Mouse (Mus musculus) liver, postnatal 0 days (tissue): ENCODE measurements around the gene Rtf2. TPM values are rescaled to one million over a fixed set of nuclear protein-coding genes. Genes with fewer than 3 reads are reported as not detected.

Experiments
- ATAC-seq: fragments of 200-750 bp; cut with Nextera tagmentation; 2 replicates; pipeline ENCODE4 v1.8.0; 2017; ENCODE audit warnings: mild to moderate bottlenecking, moderate library complexity
- DNase-seq: peaks from one replicate; pipeline ENCODE4 v3.0.0-alpha.2; 2016
- H3K27ac ChIP-seq: fragments of 300-500 bp; sonication (generic); 2 replicates; pipeline ENCODE4 v1.5.1; 2014; ENCODE audit warnings: antibody characterized with exemption, moderate library complexity, mild to moderate bottlenecking, low read depth
- H3K27me3 ChIP-seq: fragments of 300-500 bp; sonication (generic); 2 replicates; pipeline ENCODE4 v1.6.1; 2014; ENCODE audit warnings: low read length, control low read depth, mixed read lengths; ENCODE audit not compliant: insufficient read depth
- H3K36me3 ChIP-seq: fragments of 300-500 bp; sonication (generic); replicated peaks from 2 replicates; pipeline ENCODE4 v1.6.1; 2014; ENCODE audit warnings: mild to moderate bottlenecking, control low read depth, low read length, moderate library complexity, mixed read lengths; ENCODE audit not compliant: insufficient read depth
- H3K4me1 ChIP-seq: fragments of 300-500 bp; sonication (generic); 2 replicates; pipeline ENCODE4 v1.6.1; 2014; ENCODE audit warnings: antibody characterized with exemption, mild to moderate bottlenecking, control low read depth; ENCODE audit not compliant: insufficient read depth
- H3K4me2 ChIP-seq: fragments of 300-500 bp; sonication (generic); 2 replicates; pipeline ENCODE4 v1.6.1; 2014; ENCODE audit warnings: low read depth, mild to moderate bottlenecking, low read length, moderate library complexity, mixed read lengths
- H3K4me3 ChIP-seq: fragments of 300-500 bp; sonication (generic); 2 replicates; pipeline ENCODE4 v1.5.1; 2014; ENCODE audit warnings: low read depth, low read length
- H3K9ac ChIP-seq: fragments of 300-500 bp; sonication (generic); replicated peaks from 2 replicates; pipeline ENCODE4 v1.6.1; 2014; ENCODE audit warnings: mild to moderate bottlenecking, moderate library complexity
- H3K9me3 ChIP-seq: fragments of 300-500 bp; sonication (generic); 2 replicates; pipeline ENCODE4 v1.6.1; 2016; ENCODE audit warnings: mild to moderate bottlenecking, control low read depth, low read length, mixed read lengths
- CTCF ChIP-seq: sonication (generic); IDR thresholded peaks from 2 replicates; pipeline ENCODE4 v1.5.1; 2016; ENCODE audit warnings: antibody characterized with exemption, low read depth
- EP300 ChIP-seq: IDR thresholded peaks from 2 replicates; pipeline ENCODE4 v1.6.1; 2016; ENCODE audit warnings: antibody characterized with exemption, low read depth, mild to moderate bottlenecking
- WGBS: fragments of 180-500 bp; shearing (Covaris S2); extraction: QIAGEN DNeasy Blood & Tissue Kit; methylation state at CpG from one replicate; pipeline ENCODE4 v1.1.7; 2014; ENCODE audit not compliant: insufficient replicate concordance; 5-methylcytosine and 5-hydroxymethylcytosine counted together
- polyA plus RNA-seq: library from polyadenylated mRNA; unstranded; fragments of >200 nt; fragmentation: Nextera tagmentation; extraction: Ambion mirVana; gene quantifications from 2 replicates; pipeline ENCODE4 v1.2.1, GENCODE M21; 2015

Rtf2 gene
- polyA plus RNA-seq, 1 experiment from 2014 or later = 68.5 TPM

GRCm38 (mm10) chr2:172441176-172441575 is 820 bp downstream of the Rtf2 start:
- peak overlapping the region; percentile 91 for H3K27ac ChIP-seq
- ATAC-seq (peak; percentile 61), DNase-seq (peak; percentile 56)
- H3K4me3 ChIP-seq = peak overlapping the region; percentile 79
- no peaks in the 10 kb centered on the region for H3K27me3 ChIP-seq
- 25% methylated on average over 6 of the region's 6 CpGs for WGBS
- TF ChIP-seq CTCF = no peak
- TF ChIP-seq EP300 = no peak
- peak overlapping the region; percentile 90 for H3K4me2 ChIP-seq
- peaks cover 18% of the 10 kb centered on the region for H3K36me3 ChIP-seq
- H3K9ac ChIP-seq = peak overlapping the region; percentile 89
- H3K4me1 ChIP-seq = peaks cover 26% of the 10 kb centered on the region
- no peaks in the 10 kb centered on the region for H3K9me3 ChIP-seq

GRCm38 (mm10) chr2:172445617-172446016 is 5.3 kb downstream of the Rtf2 start:
- H3K27me3 ChIP-seq = no peaks in the 10 kb centered on the region
- no peak for DNase-seq
- peaks cover 62% of the 10 kb centered on the region for H3K36me3 ChIP-seq
- WGBS = 87% methylated on average over 4 of the region's 4 CpGs
- H3K4me1 ChIP-seq = peaks cover 18% of the 10 kb centered on the region
- H3K9me3 ChIP-seq = no peaks in the 10 kb centered on the region
- no peak for TF ChIP-seq EP300
- H3K4me3 ChIP-seq = no peak overlapping the region
- no peak overlapping the region for H3K9ac ChIP-seq
- no peak overlapping the region for H3K4me2 ChIP-seq
- H3K27ac ChIP-seq = no peak overlapping the region
- no peak for ATAC-seq

GRCm38 (mm10) chr2:172447317-172447716 is 7.0 kb downstream of the Rtf2 start:
- WGBS = 80% methylated on average over 6 of the region's 6 CpGs
- Histone ChIP-seq H3K9ac (no peak overlapping the region), H3K27me3 (no peaks in the 10 kb centered on the region), H3K9me3 (no peaks in the 10 kb centered on the region), H3K27ac (peak overlapping the region; percentile 65; the same call in 1 of the 2 replicates), H3K4me1 (peaks cover 5% of the 10 kb centered on the region; the same call in 1 of the 2 replicates), H3K4me2 (no peak overlapping the region), H3K4me3 (no peak overlapping the region), H3K36me3 (peaks cover 69% of the 10 kb centered on the region)
- TF ChIP-seq CTCF = peak; percentile 71
- no peak for TF ChIP-seq EP300
- ATAC-seq (no peak), DNase-seq (peak; percentile 47)

- Histone ChIP-seq H3K27me3 (no peaks in the 10 kb centered on the region), H3K9me3 (no peaks in the 10 kb centered on the region), H3K36me3 (peaks cover 69% of the 10 kb centered on the region), H3K4me3 (no peak overlapping the region), H3K9ac (no peak overlapping the region), H3K4me1 (peaks cover 7% of the 10 kb centered on the region; the same call in 1 of the 2 replicates), H3K4me2 (no peak overlapping the region), H3K27ac (peak overlapping the region; percentile 72)
- 44% methylated on average over 4 of the region's 4 CpGs for WGBS
- ATAC-seq (peak; percentile 79), DNase-seq (peak; percentile 72)
- TF ChIP-seq CTCF = no peak
- TF ChIP-seq EP300 = peak; percentile 71; the same call in 1 of the 2 replicates
Measured at GRCm38 (mm10) chr2:172448329-172448728, 8.0 kb downstream of the Rtf2 start.

- Histone ChIP-seq H3K27ac (no peak overlapping the region), H3K4me2 (no peak overlapping the region), H3K36me3 (peaks cover 64% of the 10 kb centered on the region), H3K27me3 (no peaks in the 10 kb centered on the region), H3K9me3 (no peaks in the 10 kb centered on the region), H3K4me1 (peaks cover 7% of the 10 kb centered on the region; the same call in 1 of the 2 replicates), H3K9ac (no peak overlapping the region), H3K4me3 (no peak overlapping the region)
- WGBS = 74% methylated on average over 6 of the region's 6 CpGs
- TF ChIP-seq EP300 (no peak), CTCF (no peak)
- ATAC-seq (no peak), DNase-seq (no peak)
Measured at GRCm38 (mm10) chr2:172450640-172451039, 10.3 kb downstream of the Rtf2 start.

- H3K27me3 ChIP-seq = no peaks in the 10 kb centered on the region
- DNase-seq = peak; percentile 55
- H3K4me3 ChIP-seq = no peak overlapping the region
- TF ChIP-seq CTCF (no peak), EP300 (peak; percentile 37; the same call in 1 of the 2 replicates)
- no peaks in the 10 kb centered on the region for H3K9me3 ChIP-seq
- peak overlapping the region; percentile 82 for H3K27ac ChIP-seq
- H3K9ac ChIP-seq = no peak overlapping the region
- peaks cover 7% of the 10 kb centered on the region; the same call in 1 of the 2 replicates for H3K4me1 ChIP-seq
- peak overlapping the region; percentile 35; the same call in 1 of the 2 replicates for H3K4me2 ChIP-seq
- peak; percentile 82 for ATAC-seq
- 67% methylated on average over 4 of the region's 4 CpGs for WGBS
- H3K36me3 ChIP-seq = peaks cover 57% of the 10 kb centered on the region
Measured at GRCm38 (mm10) chr2:172452031-172452430, 11.7 kb downstream of the Rtf2 start.

GRCm38 (mm10) chr2:172452458-172452857 is 12.1 kb downstream of the Rtf2 start:
- Histone ChIP-seq H3K9me3 (no peaks in the 10 kb centered on the region), H3K27ac (peak overlapping the region; percentile 82), H3K4me1 (peaks cover 7% of the 10 kb centered on the region; the same call in 1 of the 2 replicates), H3K36me3 (peaks cover 54% of the 10 kb centered on the region), H3K27me3 (no peaks in the 10 kb centered on the region), H3K4me2 (peak overlapping the region; percentile 35), H3K9ac (no peak overlapping the region), H3K4me3 (no peak overlapping the region)
- 69% methylated on average over 10 of the region's 10 CpGs for WGBS
- TF ChIP-seq CTCF (no peak), EP300 (no peak)
- DNase-seq (peak; percentile 66), ATAC-seq (peak; percentile 72)
